Mouse (Mus musculus) forebrain, embryonic 13.5 days (tissue): ENCODE results near the gene Syne1. TPM values are rescaled to one million over a fixed set of nuclear protein-coding genes. Genes with fewer than 3 reads are reported as not detected.

Experiments
- ATAC-seq: fragments of 200-750 bp; cut with Nextera tagmentation; 2 replicates; pipeline ENCODE4 v1.8.0; 2017
- H3K27ac ChIP-seq: fragments of 300-500 bp; sonication (generic); 2 replicates; pipeline ENCODE4 v1.5.1; 2015; ENCODE audit warnings: inconsistent platforms, mild to moderate bottlenecking, moderate library complexity
- H3K27me3 ChIP-seq: fragments of 300-500 bp; sonication (generic); 2 replicates; pipeline ENCODE4 v1.6.1; 2015; ENCODE audit warnings: mild to moderate bottlenecking, inconsistent platforms
- H3K36me3 ChIP-seq: fragments of 300-500 bp; sonication (generic); 2 replicates; pipeline ENCODE4 v1.6.1; 2015; ENCODE audit warnings: mild to moderate bottlenecking, inconsistent platforms; ENCODE audit not compliant: poor library complexity, severe bottlenecking
- H3K4me1 ChIP-seq: fragments of 300-500 bp; sonication (generic); 2 replicates; pipeline ENCODE4 v1.6.1; 2015; ENCODE audit warnings: inconsistent platforms
- H3K4me2 ChIP-seq: fragments of 300-500 bp; sonication (generic); 2 replicates; pipeline ENCODE4 v1.6.1; 2015; ENCODE audit warnings: inconsistent platforms, mild to moderate bottlenecking, moderate library complexity
- H3K4me3 ChIP-seq: fragments of 300-500 bp; sonication (generic); 2 replicates; pipeline ENCODE4 v1.5.1; 2015; ENCODE audit warnings: mild to moderate bottlenecking, inconsistent platforms
- H3K9ac ChIP-seq: fragments of 300-500 bp; sonication (generic); 2 replicates; pipeline ENCODE4 v1.6.1; 2015; ENCODE audit warnings: mild to moderate bottlenecking, inconsistent platforms
- H3K9me3 ChIP-seq: fragments of 300-500 bp; sonication (generic); replicated peaks from 2 replicates; pipeline ENCODE4 v1.6.1; 2016; ENCODE audit warnings: inconsistent platforms
- WGBS: fragments of 180-500 bp; shearing (Covaris S2); methylation state at CpG from one replicate; pipeline ENCODE4 v1.1.7; 2015; 5-methylcytosine and 5-hydroxymethylcytosine counted together
- polyA plus RNA-seq: library from polyadenylated mRNA; unstranded; fragments of >200 nt; fragmentation: Nextera tagmentation; extraction: Ambion mirVana; gene quantifications from 2 replicates; pipeline ENCODE4 v1.2.1, GENCODE M21; 2015

The Syne1 gene
- polyA plus RNA-seq, 1 experiment from 2014 or later = 2.4 TPM

DNA sequence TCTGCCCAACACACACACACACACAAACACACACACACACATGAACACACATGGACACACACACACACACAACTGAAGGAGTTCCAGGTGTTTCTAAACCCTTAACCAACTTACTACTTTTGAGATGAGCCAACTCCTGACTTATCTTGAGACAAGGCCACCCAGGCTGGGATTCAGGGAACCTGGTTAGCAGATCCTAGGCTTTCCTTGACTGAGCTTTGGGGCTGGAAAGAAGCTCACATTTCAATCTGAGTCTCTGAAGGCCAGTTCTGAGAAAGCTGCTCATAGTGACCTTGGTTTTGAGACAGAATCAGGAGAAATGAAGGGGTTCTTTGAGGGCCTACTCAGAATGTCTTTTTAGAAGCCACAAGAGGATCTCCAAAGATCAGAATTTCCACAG lies 579.7 kb downstream of the Syne1 start:
- no peaks in the 10 kb centered on the region for H3K36me3 ChIP-seq
- H3K9ac ChIP-seq = no peak overlapping the region
- no peak for ATAC-seq

DNA sequence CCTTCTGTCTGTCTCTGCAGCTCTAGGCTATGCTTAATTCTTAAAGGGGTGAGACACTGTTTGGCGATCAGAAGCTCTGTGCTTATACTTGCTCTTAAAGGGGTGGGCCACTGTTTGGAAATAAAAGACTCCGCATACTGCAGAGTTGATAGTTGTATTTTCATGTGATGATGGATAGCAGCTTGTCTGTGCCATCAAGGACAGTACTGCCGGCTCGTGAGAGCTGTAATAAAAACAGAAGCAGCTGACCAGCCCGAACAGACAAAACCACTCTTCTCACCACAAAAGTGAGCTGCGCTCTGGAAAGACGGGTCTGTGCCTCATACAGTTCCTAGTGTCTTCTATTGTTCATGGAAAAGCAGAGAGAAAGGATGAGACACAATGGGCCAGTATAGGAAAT lies 580.1 kb downstream of the Syne1 start:
- Histone ChIP-seq H3K9me3 (no peaks in the 10 kb centered on the region), H3K4me3 (no peak overlapping the region), H3K4me1 (no peaks in the 10 kb centered on the region), H3K27ac (no peak overlapping the region), H3K36me3 (no peaks in the 10 kb centered on the region), H3K9ac (no peak overlapping the region), H3K4me2 (no peak overlapping the region), H3K27me3 (no peaks in the 10 kb centered on the region)
- 86% methylated on average over 7 of the region's 7 CpGs for WGBS
- no peak for ATAC-seq

More for the DNA sequence above, 579.7 kb downstream of the Syne1 start:
- Histone ChIP-seq H3K9me3 (no peaks in the 10 kb centered on the region), H3K4me1 (no peaks in the 10 kb centered on the region), H3K4me2 (no peak overlapping the region), H3K4me3 (no peak overlapping the region), H3K27me3 (no peaks in the 10 kb centered on the region), H3K27ac (no peak overlapping the region)

Other genes with a start within 250 kb of the Syne1 start
- gene Myct1, start 42.3 kb upstream of the Syne1 start, polyA plus RNA-seq = 0.64 and 1.0 TPM in 2 replicates
- gene Vip, start 87.7 kb upstream of the Syne1 start, polyA plus RNA-seq = 0.10 TPM in 1 of 2 replicates, not detected in the other